Mouse (Mus musculus) hindbrain, embryonic 13.5 days (tissue): ENCODE data around the gene Pom121. TPM values are rescaled to one million over a fixed set of nuclear protein-coding genes. Genes with fewer than 3 reads are reported as not detected.

Experiments used
- ATAC-seq: fragments of 200-750 bp; cut with Nextera tagmentation; 2 replicates; pipeline ENCODE4 v1.8.0; 2017; ENCODE audit warnings: moderate TSS enrichment; ENCODE audit not compliant: low FRiP score
- H3K27ac ChIP-seq: fragments of 300-500 bp; sonication (generic); 2 replicates; pipeline ENCODE4 v1.5.1; 2015; ENCODE audit warnings: inconsistent platforms, mild to moderate bottlenecking, moderate library complexity
- H3K27me3 ChIP-seq: fragments of 300-500 bp; sonication (generic); 2 replicates; pipeline ENCODE4 v1.6.1; 2015; ENCODE audit warnings: mild to moderate bottlenecking, inconsistent platforms
- H3K36me3 ChIP-seq: fragments of 300-500 bp; sonication (generic); 2 replicates; pipeline ENCODE4 v1.6.1; 2015; ENCODE audit warnings: mild to moderate bottlenecking, inconsistent platforms
- H3K4me1 ChIP-seq: fragments of 300-500 bp; sonication (generic); replicated peaks from 2 replicates; pipeline ENCODE4 v1.6.1; 2015; ENCODE audit warnings: inconsistent platforms
- H3K4me2 ChIP-seq: fragments of 300-500 bp; sonication (generic); 2 replicates; pipeline ENCODE4 v1.6.1; 2015; ENCODE audit warnings: inconsistent platforms, mild to moderate bottlenecking, moderate library complexity
- H3K4me3 ChIP-seq: fragments of 300-500 bp; sonication (generic); 2 replicates; pipeline ENCODE4 v1.5.1; 2015; ENCODE audit warnings: mild to moderate bottlenecking, inconsistent platforms
- H3K9ac ChIP-seq: fragments of 300-500 bp; sonication (generic); 2 replicates; pipeline ENCODE4 v1.6.1; 2015; ENCODE audit warnings: mild to moderate bottlenecking, inconsistent platforms
- H3K9me3 ChIP-seq: fragments of 300-500 bp; sonication (generic); 2 replicates; pipeline ENCODE4 v1.6.1; 2016; ENCODE audit warnings: inconsistent platforms
- WGBS: fragments of 180-500 bp; shearing (Covaris S2); methylation state at CpG from one replicate; pipeline ENCODE4 v1.1.7; 2015; 5-methylcytosine and 5-hydroxymethylcytosine counted together
- polyA plus RNA-seq: library from polyadenylated mRNA; unstranded; fragments of >200 nt; fragmentation: Nextera tagmentation; extraction: Ambion mirVana; gene quantifications from 2 replicates; pipeline ENCODE4 v1.2.1, GENCODE M21; 2015

The Pom121 gene
- polyA plus RNA-seq, 1 experiment from 2014 or later, result 11.1 TPM

DNA sequence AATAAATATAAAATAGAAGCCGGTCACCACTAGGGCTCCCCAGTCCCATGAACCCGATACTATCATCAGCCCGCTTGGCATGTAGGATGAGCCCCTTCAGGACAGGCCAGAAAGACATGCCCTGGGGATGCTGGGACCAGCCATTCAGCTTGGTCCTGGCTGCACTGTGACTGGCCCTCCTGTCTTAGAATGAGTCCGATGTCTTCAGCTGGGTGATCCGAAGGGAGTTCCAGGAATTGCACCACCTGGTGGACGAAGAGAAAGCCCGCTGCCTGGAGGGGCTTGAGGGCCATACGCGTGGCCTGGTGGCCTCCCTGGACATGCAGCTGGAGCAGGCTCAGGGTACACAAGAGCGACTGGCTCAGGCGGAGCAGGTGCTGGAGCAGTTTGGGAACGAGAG, 30.8 kb downstream of the Pom121 start:
- no peaks in the 10 kb centered on the region for H3K9me3 ChIP-seq
- H3K4me1 ChIP-seq, result no peaks in the 10 kb centered on the region
- peaks cover 7% of the 10 kb centered on the region; the same call in 1 of the 2 replicates for H3K27me3 ChIP-seq
- H3K27ac ChIP-seq, result no peak overlapping the region
- no peaks in the 10 kb centered on the region for H3K36me3 ChIP-seq
- ATAC-seq, result no peak
- 32% methylated on average over 12 of the region's 12 CpGs for WGBS
- H3K9ac ChIP-seq, result no peak overlapping the region
- H3K4me2 ChIP-seq, result no peak overlapping the region
- H3K4me3 ChIP-seq, result no peak overlapping the region

DNA sequence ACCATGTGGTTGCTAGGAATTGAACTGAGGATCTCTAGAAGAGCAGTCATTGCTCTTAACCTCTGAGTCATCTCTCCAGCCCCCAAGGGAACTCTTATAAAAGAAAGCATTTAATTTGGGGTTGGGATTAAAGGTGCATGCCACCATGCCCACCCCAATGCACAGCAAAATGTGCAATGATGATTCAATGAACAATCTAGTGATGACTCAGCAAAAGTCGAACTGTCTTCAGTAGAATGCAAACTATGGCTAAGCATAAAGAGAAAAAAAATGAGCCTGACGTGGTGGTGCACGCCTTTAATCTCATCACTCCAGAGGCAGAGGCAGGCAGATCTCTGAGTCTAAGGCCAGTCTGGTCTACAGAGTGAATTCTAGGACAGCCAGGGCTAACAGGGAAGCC, 31.8 kb downstream of the Pom121 start:
- 94% methylated on average over 3 of the region's 3 CpGs for WGBS
- no peak overlapping the region for H3K27ac ChIP-seq

DNA sequence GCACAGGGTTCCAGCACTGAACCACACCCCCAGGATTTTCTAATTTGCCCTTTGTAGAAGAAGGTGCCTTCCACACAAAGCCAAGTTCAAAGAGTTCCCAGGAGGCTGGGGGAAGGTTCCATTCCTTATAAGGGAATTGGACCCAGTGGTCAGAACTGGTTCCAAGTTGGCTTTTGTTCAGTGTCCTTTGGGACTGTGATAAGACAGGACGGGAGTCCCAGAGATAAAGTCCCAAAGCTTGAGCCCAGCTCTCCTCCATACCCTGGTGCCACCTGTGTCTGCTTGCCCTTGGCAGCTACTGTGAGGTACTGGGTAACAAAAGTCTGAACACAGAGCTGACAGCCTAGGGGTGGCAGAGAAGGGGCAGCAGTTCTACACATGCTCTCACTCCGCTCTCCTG, 34.6 kb downstream of the Pom121 start:
- Histone ChIP-seq H3K4me2 (no peak overlapping the region), H3K27me3 (peaks cover 5% of the 10 kb centered on the region; the same call in 1 of the 2 replicates), H3K4me1 (no peaks in the 10 kb centered on the region), H3K36me3 (no peaks in the 10 kb centered on the region), H3K9me3 (peaks cover 3% of the 10 kb centered on the region; the same call in 1 of the 2 replicates), H3K9ac (no peak overlapping the region), H3K27ac (no peak overlapping the region), H3K4me3 (no peak overlapping the region)
- 94% methylated on average over 2 of the region's 2 CpGs for WGBS
- no peak for ATAC-seq

More for the DNA sequence above, 31.8 kb downstream of the Pom121 start:
- H3K27me3 ChIP-seq, result peaks cover 7% of the 10 kb centered on the region; the same call in 1 of the 2 replicates
- H3K36me3 ChIP-seq, result no peaks in the 10 kb centered on the region
- no peak overlapping the region for H3K4me3 ChIP-seq
- no peak overlapping the region for H3K9ac ChIP-seq
- H3K9me3 ChIP-seq, result peaks cover 2% of the 10 kb centered on the region; the same call in 1 of the 2 replicates
- no peak for ATAC-seq
- no peak overlapping the region for H3K4me2 ChIP-seq
- no peaks in the 10 kb centered on the region for H3K4me1 ChIP-seq

DNA sequence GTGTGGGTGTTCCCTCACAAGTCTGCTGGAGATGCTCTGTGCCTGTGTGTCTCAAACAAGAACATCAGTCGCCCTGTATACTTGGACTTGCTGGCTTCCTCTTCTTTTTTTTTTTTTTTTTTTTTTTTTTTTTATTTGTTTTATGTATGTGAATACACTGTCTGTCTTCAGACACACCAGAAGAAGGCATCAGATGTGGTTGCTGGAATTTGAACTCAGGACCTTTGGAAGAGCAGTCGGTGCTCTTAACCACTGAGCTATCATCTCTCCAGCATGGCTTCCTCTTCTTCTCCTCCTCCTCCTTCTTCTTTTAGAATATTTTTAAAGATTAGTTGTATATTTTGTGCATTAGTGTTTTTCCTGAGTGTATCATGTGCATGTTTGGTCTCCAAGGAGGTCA, 36.8 kb downstream of the Pom121 start:
- no peaks in the 10 kb centered on the region for H3K36me3 ChIP-seq
- ATAC-seq, result no peak
- H3K27ac ChIP-seq, result no peak overlapping the region
- peaks cover 20% of the 10 kb centered on the region for H3K27me3 ChIP-seq
- H3K4me2 ChIP-seq, result no peak overlapping the region
- no peak overlapping the region for H3K4me3 ChIP-seq
- H3K9me3 ChIP-seq, result peaks cover 3% of the 10 kb centered on the region; the same call in 1 of the 2 replicates
- WGBS, result 85% methylated on average over 2 of the region's 2 CpGs
- H3K9ac ChIP-seq, result no peak overlapping the region
- H3K4me1 ChIP-seq, result no peaks in the 10 kb centered on the region

DNA sequence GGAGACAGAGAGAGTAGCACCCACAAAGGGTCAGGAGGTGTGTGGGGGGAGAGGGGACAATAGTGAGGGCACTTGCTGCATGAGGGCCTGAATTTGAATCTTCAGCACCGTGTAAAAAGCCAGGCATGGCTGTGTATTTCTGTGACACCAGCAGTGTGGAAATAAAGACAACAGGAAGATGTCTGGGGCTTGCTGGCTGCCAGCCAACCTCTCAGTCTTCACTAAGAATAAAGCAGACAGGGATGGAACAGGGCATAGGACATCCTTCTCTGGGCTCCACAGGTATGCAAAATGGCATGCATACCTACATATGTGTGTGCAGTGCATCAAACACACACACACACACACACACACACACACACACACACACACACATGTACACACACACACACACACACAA, 38.3 kb downstream of the Pom121 start:
- H3K9me3 ChIP-seq, result peaks cover 3% of the 10 kb centered on the region; the same call in 1 of the 2 replicates
- 39% methylated on average over 1 of the region's 1 CpGs for WGBS

DNA sequence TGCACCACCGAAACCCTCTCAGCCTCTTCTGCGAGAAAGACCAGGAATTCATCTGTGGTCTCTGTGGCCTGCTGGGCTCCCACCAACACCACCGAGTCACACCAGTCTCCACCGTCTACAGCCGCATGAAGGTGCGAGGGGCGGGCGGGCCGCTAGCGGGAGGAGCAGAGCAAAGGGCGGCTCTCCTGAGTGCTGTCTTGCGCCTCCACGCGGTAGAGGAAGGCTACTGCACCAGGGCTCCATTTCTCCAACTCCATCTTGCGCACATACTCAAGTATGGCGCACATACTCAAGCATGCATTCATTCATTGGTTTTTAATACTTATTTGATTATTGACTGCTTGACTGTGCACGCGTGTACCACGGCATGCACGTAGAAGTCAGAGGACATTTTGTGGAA, 40.8 kb downstream of the Pom121 start:
- Histone ChIP-seq H3K4me2 (no peak overlapping the region), H3K4me3 (no peak overlapping the region), H3K9ac (no peak overlapping the region), H3K9me3 (peaks cover 3% of the 10 kb centered on the region; the same call in 1 of the 2 replicates), H3K4me1 (no peaks in the 10 kb centered on the region), H3K27me3 (peaks cover 22% of the 10 kb centered on the region), H3K27ac (no peak overlapping the region), H3K36me3 (no peaks in the 10 kb centered on the region)
- no peak for ATAC-seq
- WGBS, result 15% methylated on average over 20 of the region's 20 CpGs

More for the DNA sequence above, 38.3 kb downstream of the Pom121 start:
- no peak overlapping the region for H3K27ac ChIP-seq
- no peaks in the 10 kb centered on the region for H3K36me3 ChIP-seq
- no peak overlapping the region for H3K4me2 ChIP-seq
- peaks cover 22% of the 10 kb centered on the region for H3K27me3 ChIP-seq
- no peak overlapping the region for H3K4me3 ChIP-seq
- H3K4me1 ChIP-seq, result no peaks in the 10 kb centered on the region
- H3K9ac ChIP-seq, result no peak overlapping the region
- no peak for ATAC-seq

DNA sequence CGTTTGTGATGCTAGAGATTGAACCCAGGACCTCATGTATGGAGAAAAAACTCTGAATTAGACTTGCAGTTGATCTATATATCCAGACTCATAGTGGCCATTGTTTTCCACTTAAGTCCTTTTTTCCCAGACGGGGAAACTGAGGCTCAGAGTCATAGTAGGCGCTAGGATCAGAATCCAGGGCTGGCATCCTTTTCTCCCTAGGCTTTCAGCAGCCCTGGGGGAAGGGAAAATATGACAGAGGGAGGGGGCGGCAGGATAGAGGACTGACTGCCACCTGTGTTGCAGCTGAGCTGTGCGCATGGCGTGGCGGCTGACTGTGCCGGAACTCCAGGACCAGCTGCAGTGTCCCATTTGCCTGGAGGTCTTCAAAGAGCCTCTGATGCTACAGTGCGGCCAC, 41.4 kb downstream of the Pom121 start, which contains the start of gene Trim50:
Gene Trim50, plus strand, starts transcription at position 301 of the 400 bp plus-strand sequence.
- Histone ChIP-seq H3K4me1 (no peaks in the 10 kb centered on the region), H3K36me3 (no peaks in the 10 kb centered on the region), H3K27ac (no peak within 1 kb of the TSS), H3K27me3 (peaks cover 22% of the 10 kb centered on the region), H3K9ac (no peak within 1 kb of the TSS), H3K4me2 (no peak within 1 kb of the TSS), H3K9me3 (peaks cover 3% of the 10 kb centered on the region; the same call in 1 of the 2 replicates), H3K4me3 (no peak within 1 kb of the TSS)
- 55% methylated on average over 9 of the region's 9 CpGs for whole genome bisulfite sequencing
- no peak for ATAC-seq

DNA sequence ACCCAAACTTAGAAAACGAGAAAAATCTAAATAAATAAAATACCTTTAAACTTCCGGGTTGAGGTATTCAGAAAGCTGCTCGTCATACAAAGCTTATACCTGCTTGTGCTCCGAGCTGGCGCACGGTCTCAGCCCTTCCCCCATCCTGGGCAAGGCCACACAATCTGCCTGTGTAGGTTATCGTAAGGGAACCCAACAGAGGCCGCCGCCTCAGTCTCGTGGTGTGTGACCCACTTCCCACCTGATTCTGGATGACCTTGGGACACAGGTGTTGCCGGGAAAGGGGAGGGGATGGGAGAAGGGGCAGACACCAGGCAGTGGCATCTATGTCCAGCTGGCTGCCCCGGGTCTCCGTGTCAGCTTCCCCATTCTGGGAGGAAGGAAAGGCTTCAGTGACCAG, 42.7 kb downstream of the Pom121 start:
- no peaks in the 10 kb centered on the region for H3K36me3 ChIP-seq
- H3K9ac ChIP-seq, result no peak overlapping the region
- H3K4me3 ChIP-seq, result no peak overlapping the region
- 90% methylated on average over 13 of the region's 13 CpGs for WGBS
- no peaks in the 10 kb centered on the region for H3K4me1 ChIP-seq
- H3K4me2 ChIP-seq, result no peak overlapping the region
- H3K9me3 ChIP-seq, result no peaks in the 10 kb centered on the region
- peaks cover 22% of the 10 kb centered on the region for H3K27me3 ChIP-seq
- no peak for ATAC-seq
- H3K27ac ChIP-seq, result no peak overlapping the region

DNA sequence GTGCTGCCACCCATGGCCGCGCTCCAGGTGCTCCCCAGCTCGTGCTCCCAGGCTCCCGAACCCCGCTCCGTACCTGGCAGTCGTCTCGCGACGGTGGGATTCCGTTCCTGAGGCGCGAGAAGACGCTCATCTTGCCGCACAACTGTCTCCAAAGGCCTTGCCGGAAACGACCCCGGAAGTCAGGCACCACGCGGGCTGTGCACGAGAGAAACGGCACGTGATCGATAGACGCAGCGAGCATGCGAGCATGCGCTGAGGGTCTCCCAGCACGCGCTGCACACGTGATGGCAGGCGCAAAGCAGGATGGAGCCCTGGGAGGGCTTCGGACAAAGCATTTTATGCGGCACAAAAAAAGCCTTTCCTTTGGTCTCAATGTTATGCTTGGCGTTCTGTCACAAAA, 44.5 kb downstream of the Pom121 start, which contains the start of gene Fkbp6:
Gene Fkbp6, minus strand, starts transcription at position 183 of the 400 bp plus-strand sequence.
- no peak for ATAC-seq
- H3K4me1 ChIP-seq, result no peaks in the 10 kb centered on the region
- no peak within 1 kb of the TSS for H3K9ac ChIP-seq
- H3K27ac ChIP-seq, result no peak within 1 kb of the TSS
- no peak within 1 kb of the TSS for H3K4me2 ChIP-seq
- no peaks in the 10 kb centered on the region for H3K9me3 ChIP-seq
- H3K27me3 ChIP-seq, result peaks cover 21% of the 10 kb centered on the region
- H3K36me3 ChIP-seq, result no peaks in the 10 kb centered on the region
- WGBS, result 90% methylated on average over 35 of the region's 35 CpGs
- H3K4me3 ChIP-seq, result no peak within 1 kb of the TSS

DNA sequence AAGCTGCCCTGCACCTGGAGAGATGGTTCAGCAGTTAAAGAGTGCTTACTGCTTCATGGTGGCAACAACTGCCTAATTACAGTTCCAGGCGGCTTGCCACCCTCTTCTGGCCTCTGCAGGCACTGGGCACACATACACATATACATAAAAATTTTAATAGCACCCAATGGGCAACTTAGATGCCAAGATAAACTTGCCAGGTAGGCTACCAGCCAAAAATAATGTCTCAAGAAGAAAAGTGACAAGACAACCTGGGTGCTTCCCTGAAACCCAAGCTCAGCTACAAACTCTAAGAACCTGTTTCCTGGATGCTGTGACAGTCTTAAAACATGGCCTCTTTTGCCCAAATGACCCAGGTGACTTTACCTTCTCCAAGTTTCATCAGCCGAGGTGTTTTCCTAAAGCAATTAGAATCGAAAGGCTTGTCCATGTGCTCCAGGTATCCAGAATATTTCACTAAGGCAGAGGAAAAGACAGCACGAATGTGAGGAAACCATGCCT, 46.8 kb downstream of the Pom121 start:
- no peaks in the 10 kb centered on the region for H3K36me3 ChIP-seq
- no peak overlapping the region for H3K4me3 ChIP-seq
- no peaks in the 10 kb centered on the region for H3K9me3 ChIP-seq
- no peak for ATAC-seq
- H3K4me2 ChIP-seq, result no peak overlapping the region
- 68% methylated on average over 4 of the region's 4 CpGs for WGBS
- no peaks in the 10 kb centered on the region for H3K4me1 ChIP-seq
- H3K27ac ChIP-seq, result no peak overlapping the region
- no peak overlapping the region for H3K9ac ChIP-seq
- peaks cover 6% of the 10 kb centered on the region; the same call in 1 of the 2 replicates for H3K27me3 ChIP-seq

DNA sequence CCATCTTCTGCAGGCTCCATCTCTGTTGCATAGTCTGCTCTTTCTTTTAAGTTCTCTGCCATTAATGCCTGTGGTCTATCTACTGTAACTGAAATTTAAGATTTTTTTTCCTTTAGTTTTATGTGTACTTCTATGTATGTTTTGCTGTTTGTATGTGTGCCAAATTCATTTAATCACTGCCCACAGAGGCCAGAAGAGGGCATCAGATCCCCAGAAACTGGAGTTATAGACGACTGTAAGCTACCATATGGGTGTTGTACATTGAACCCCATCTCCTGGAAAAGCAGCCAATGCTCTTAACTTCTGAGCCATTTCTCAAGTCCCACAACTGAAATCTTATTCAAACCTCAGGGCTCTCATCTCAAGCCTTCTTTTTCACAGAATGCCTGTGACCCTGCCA, 47.9 kb downstream of the Pom121 start:
- H3K9me3 ChIP-seq, result no peaks in the 10 kb centered on the region

DNA sequence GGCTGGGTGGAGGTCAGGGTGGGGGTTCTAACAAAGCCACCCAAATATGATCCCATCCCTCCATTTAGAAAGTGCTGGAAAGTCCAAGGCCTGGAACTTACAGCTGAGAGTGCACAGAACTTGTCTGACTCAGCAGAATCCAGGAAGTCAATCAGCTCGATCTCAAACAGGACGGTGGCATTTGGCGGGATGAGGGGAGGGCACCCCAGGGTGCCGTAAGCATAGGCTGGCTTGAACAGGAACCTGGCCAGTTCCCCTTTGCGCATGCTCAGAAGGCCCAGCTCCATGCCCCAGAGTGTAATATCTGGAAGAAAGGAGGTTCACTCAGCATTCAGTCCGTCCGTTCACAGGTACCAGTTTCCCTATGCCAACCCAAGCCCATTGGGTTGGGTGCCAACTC, 48.4 kb downstream of the Pom121 start:
- 67% methylated on average over 7 of the region's 7 CpGs for WGBS
- no peaks in the 10 kb centered on the region for H3K36me3 ChIP-seq
- ATAC-seq, result no peak

More for the DNA sequence above, 47.9 kb downstream of the Pom121 start:
- ATAC-seq, result no peak
- WGBS, result 22% methylated on average over 1 of the region's 1 CpGs
- no peaks in the 10 kb centered on the region for H3K4me1 ChIP-seq
- H3K4me2 ChIP-seq, result no peak overlapping the region
- H3K36me3 ChIP-seq, result no peaks in the 10 kb centered on the region
- H3K4me3 ChIP-seq, result no peak overlapping the region
- no peak overlapping the region for H3K9ac ChIP-seq
- peaks cover 4% of the 10 kb centered on the region; the same call in 1 of the 2 replicates for H3K27me3 ChIP-seq
- no peak overlapping the region for H3K27ac ChIP-seq

DNA sequence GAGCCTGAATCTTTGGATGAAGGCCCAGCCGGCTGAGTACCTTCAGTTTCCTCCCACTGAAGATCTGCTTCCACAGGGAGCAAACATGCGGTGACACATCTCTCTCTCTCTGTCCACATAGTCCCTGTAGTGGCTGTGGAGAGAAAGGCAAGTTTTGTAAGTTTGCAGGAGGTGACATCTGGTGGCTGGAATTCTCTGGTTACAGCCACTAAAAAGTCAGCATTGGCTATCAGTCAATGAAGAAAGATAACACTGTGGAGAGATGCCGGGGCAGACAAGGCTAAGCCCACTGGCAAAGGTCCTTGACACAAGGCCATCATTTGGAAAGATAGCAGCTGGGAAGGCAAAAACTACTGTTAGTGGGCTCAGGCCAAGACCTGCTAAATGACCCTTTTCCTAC, 56.8 kb downstream of the Pom121 start:
- Histone ChIP-seq H3K36me3 (no peaks in the 10 kb centered on the region), H3K9me3 (no peaks in the 10 kb centered on the region), H3K4me3 (no peak overlapping the region), H3K4me2 (no peak overlapping the region), H3K4me1 (no peaks in the 10 kb centered on the region), H3K9ac (no peak overlapping the region), H3K27me3 (no peaks in the 10 kb centered on the region), H3K27ac (no peak overlapping the region)
- 72% methylated on average over 3 of the region's 3 CpGs for WGBS
- ATAC-seq, result no peak

More for the DNA sequence above, 48.4 kb downstream of the Pom121 start:
- no peak overlapping the region for H3K27ac ChIP-seq
- no peaks in the 10 kb centered on the region for H3K9me3 ChIP-seq
- no peak overlapping the region for H3K4me3 ChIP-seq
- peaks cover 4% of the 10 kb centered on the region; the same call in 1 of the 2 replicates for H3K27me3 ChIP-seq
- no peak overlapping the region for H3K9ac ChIP-seq
- no peak overlapping the region for H3K4me2 ChIP-seq
- H3K4me1 ChIP-seq, result no peaks in the 10 kb centered on the region
